Mouse (Mus musculus) 416B (cell line): ENCODE results near the gene Akap9.
"Not testable (repeated sequence)": the region's sequence is repeated elsewhere in the genome, so short reads cannot be mapped to it uniquely, and the experiment has no call there.

Experiments used
- DNase-seq: peaks from one replicate; pipeline ENCODE4 v3.0.0; 2011; ENCODE audit warnings: low read depth

Akap9 gene

DNA sequence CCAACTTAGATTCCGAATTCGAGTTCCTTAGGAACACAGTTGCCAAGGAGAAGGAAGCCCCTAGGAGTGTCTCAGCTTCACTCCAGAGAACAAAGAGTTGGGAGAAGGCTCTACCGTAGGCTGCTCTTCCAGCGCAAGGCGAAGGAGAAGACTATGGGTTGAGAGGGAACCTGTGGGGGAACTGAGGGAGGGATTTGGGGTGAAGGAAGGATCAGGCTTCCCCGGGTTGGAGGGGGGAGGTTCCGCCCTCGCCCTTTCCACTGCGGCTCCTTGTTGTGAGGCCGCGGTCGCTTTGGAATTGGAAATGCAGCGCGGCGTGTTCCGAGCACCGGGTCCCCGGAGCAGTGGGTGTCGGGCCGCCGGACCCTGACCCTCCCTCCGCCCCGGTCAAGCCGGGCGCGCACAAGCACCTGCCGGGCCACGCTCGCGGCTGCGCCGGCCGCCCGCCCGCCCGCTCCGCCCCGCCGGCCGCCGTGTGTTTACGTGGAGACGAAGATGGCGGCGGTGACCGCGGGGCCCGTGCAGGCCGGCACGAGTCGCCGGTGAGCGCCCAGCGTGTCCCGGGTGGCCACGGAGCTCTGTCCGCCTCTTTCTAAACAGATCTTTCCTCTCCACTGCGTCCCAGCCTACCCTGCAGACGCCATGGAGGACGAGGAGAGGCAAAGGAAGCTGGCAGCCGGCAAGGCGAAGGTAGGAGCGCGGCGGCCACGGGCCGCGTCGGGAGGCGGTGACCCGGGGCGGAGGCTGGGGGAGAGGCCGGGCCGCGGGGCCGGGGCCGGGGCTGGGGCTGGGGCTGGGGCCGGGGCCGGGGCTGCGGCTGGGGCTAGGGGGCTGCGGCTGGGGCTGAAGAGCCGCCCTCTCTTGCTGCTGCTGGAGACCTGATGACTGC lies at the start of gene Akap9:
Gene Akap9 (plus strand): TSS at position 254 of the 889 bp plus-strand sequence.
- peak; percentile 45 for DNase-seq

DNA sequence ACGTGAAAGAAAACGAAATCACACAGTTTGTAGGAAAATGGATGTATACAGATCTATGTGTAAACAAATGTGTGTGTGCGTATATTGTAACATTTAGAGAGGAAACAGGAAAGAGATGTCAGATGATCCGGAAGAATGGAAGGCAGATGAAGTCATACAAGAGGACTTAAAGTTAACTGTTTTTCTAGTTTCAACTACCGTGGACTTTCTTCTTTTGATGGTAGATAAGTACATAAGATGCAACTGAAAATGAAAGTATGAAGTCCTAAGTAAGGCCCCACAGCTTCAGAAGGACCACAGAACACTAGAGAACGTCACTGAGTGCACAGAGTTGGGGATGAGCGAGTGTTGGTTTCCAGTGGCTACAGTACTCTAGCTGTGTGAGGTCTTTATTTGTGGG lies 41.0 kb upstream of the Akap9 start:
- peak; percentile 15 for DNase-seq

DNA sequence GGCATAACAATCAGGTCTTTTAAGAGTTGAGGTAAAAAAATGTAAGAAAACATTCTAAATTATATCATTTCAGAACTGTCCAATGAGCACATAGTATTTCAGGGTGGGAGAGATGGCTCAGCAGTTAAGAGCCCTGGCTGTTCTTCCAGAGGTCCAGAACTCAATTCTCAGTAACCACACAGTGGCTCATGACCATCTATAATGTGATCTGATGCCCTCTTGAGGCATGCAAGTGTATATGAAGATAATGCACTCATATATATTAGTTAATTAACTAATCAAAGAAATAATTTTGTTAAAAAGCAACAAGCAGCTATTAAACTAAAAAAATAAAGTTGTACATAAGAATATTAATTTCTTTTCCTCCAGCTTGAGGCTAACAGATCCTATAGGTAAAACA lies 38.7 kb upstream of the Akap9 start:
- peak; percentile 79 for DNase-seq

DNA sequence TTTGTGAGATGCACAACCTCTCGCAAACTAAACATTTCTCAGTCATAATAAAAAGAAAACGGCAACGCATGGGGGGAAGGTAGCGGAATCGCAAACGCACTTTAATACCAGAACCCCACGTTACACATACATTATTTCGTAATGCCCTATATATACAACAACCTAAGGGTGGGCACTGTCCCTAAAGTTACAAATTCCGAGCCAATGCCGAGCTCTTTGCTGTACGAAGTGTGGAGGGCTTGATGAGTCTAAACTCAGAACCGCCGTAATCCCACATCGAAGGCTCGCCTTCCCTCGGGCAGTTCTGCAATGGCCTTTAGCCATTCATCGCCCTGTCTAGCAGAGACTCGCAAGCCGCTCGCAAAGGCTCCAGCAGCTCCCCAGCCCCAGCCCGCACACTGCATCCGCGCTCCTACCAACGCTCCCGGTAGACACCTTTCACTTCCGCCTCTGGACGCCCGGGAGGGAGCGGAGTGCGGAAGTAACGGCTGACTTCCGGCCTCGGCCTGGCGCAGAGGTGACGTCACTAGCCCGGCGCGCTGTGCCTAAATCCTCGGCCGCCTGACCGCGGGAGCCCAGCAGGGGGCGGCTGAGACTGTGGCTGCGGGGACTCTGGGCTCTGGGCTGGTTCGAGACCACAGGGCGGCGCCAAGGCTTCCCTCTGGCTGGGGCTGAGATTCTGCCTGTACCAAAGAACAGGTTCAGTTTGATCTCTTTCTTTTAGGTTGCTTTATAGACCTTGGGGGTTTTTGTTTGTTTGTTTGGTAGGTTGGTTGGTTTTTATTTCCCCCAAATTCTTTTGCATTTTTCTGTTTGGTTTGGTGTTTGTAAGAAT lies 34.2 kb upstream of the Akap9 start, which contains the start of gene Mterf1a:
Gene Mterf1a (minus strand): TSS at position 475 of the 835 bp plus-strand sequence.
- peak; percentile 71 for DNase-seq

DNA sequence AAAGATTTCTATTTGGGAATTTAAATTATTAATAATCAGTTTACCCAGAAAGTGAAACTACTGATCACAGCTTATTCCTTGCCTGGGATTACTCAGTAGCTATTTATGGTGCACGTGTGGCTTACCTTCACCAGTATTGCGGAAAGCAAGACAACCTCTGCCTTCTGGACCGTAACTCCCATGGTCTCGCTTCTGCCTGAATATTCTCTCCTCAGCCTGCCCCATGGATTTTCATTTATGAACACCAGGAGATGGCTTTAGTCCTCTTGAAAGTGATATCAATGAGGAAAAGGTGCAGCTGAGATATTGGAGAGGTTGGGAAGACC lies 33.6 kb upstream of the Akap9 start:
- not testable (repeated sequence) for DNase-seq

DNA sequence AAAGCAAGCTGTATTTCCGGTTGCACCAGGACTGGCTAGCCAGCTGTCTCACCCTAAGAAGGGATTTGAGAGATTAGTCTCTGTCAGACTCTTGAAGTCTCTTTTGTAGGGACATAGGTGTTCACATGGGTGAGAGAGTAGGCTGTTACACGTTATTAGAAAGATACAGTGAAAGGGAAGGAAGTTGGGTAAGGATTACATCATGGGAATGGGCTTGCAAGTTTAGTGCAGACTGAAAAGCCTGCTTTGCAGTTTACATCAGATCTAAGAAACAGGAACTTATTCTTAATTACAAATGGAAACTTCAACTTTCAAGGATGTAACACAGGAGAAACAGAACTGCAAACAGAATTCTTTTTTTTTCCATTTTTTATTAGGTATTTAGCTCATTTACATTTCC lies 22.4 kb upstream of the Akap9 start:
- peak; percentile 66 for DNase-seq

DNA sequence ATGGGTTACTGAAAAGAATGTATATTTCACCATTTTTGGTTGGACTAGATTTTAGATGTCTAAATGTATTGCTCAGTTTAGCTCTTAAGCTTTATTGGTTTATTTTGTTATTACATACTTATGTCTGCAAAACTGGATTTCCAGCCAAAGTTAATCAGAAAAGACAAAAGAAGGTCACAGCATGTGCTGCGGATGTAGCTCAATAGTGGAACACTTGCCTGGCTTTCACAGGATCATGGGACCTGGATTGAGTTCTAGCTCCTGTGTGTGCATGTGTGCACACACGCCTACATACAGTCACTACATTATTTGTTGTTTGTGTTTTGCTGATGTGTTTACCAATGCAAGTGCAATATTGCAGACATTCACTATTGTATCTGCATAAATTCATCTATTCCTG lies 5.5 kb upstream of the Akap9 start:
- no peak for DNase-seq

DNA sequence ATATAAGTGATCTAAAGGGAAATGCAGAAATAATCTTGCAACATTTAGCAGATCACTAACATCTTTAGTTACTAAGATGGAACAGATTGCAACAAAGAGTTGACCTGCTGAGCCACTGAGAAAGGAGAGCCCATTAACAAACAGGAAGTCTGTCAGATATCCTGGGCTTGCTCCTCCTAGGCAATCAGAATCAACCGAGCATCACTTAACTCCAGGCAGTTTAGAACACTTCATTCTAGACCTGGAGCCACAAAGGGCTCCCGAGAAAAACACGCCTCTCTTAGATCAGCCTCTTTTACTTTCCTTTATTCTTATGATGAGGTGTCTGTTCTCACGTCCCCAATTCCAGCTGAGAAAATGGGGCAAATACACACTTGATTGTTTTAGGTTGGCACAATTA lies 1.2 kb upstream of the Akap9 start:
- DNase-seq = peak; percentile 15

DNA sequence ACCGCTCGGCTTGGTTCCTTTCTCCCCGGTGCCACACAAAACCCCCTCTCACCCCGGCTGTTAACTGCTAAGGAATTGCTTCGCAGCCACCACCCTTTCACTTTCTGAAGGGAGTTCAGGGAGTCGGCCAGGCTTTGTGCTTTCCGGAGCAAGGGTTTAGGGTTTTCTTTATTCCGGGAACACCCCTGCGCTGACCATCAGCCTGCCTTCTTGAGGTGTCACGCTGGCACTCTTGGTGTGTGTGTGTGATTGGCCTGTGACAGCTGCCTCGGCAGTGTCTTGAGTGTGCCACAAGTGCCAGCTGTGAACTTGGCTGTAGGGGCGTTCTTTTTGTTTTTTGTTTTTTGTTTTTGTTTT lies 814 bp downstream of the Akap9 start:
- peak; percentile 72 for DNase-seq

DNA sequence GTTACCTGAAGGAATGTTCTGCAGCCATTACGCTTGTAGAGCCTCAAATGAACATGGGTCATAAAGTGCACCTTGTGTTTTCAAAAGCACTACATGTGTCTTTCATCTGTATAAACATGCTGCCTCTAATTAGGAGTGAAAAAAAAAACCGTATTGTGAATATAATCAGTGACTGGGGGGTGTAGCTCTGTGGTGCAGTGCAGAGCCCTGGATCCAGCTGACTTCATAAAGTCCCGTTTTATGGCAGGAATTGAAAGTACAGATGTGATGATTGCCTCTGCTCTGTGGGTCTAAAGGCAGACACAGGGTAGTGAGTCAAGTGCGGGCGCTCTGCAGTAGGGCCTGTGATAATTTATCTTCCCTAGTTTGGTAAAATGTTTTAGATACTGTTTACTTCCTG lies 2.9 kb downstream of the Akap9 start:
- DNase-seq = no peak

DNA sequence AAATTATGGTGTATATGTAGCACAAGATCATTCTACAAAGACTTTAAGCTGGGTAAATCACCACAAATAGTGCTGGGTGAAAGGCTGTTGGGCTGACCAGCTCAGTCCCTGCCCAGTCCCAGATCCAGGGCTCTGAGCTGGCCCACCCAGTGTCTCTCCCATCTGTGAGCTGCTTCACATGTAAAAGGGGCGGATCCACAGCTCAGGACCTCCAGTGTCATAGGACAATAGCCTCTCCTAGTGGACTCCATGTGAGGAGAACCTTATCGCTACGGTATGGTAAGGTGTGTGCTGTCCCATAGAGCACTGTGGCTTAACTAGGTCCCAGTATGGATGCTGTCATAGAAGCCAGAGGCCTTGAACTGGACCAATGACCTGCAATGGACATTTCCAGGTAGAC lies 3.8 kb downstream of the Akap9 start:
- DNase-seq = no peak

DNA sequence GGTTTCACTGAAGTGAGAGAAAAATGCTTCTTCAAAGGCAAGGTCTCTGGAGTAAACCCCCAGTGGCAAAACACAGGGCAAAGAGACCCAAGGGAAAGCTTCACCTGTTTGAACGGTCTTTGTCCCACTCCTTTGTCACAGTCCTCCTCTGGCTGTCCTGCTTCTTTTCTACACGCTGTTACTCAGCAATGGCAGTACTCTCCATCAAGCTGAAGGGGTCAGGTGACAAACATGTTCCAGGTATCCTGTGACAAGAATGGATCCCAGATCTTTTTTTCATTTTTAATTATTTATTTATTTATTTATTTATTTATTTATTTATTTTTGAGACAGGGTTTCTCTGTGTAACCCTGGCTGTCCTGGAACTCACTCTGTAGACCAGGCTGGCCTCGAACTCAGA lies 5.7 kb downstream of the Akap9 start:
- DNase-seq = no peak

DNA sequence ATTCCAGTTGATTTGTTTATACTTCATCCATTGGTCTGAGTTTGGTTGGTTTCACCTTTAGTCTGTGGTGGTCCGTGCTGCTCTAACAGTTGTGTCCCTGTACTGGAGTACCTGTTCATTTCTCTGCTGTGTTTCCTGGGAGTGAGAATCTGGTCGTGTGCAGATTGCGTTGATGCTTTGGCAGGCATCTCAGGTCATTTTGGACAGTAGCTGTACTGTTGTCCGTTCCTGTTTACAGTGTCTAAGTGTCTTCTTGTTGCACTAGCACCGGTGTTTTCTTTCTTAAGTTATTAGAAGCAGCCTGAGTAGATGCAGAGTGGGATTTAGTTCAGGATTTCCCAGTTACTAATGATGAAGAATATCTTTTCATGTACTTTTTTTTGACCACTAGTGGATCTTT lies 7.4 kb downstream of the Akap9 start:
- DNase-seq = no peak

DNA sequence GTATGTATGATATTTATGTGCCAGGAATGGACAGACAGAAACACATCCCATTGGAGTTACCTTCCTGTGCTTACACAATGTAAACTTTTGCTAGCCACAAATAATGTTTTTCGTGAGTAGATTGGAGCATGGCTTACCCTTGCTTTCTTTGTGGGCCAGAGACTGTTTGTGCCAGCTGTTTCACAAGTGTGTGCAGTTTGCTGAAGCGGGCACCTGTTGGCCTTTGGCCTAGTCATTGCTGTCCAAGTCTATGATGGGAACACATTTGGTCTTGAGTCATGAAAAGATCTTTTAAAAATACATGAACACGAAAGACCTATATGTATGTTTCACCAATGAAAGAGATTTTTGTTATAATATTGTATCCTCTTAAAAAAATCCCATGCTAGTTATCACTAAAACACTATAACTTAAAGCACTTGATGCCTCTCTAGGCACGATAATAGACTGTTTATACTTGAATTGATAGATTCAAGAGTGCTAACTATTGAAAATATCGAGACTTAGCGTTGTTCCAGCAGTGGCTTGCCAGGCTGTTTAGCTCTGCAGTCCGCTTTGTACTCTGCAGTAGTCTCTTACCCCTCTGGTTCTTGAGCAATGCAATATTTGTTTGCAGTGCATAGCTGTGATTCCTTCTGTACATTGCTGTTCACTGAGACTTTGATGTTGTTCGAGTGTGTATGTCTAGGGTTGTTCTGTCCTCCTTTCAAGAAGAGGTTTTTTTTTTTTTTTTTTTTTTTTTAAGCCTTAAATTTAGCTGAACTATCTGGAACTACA lies 8.1 kb downstream of the Akap9 start:
- no peak for DNase-seq

DNA sequence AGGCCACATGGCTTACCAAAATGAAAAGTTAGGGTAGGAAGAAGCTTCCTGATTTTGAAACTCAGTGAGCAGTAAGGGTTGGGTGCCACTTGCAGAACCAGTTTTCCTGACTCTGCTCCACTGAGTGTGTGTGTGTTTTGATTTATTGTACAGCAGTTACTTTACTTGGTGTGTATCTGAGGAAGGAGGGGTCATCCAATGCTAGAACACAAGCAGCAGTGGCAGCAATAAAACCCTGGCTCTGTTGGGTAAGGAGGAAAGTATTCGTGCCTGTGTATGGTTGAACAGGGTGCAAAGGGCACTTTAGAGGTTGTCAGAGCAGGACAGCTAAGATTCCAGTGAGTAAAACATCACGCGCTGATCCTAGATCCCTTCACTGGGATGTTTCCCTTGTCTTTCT lies 11.1 kb downstream of the Akap9 start:
- no peak for DNase-seq

DNA sequence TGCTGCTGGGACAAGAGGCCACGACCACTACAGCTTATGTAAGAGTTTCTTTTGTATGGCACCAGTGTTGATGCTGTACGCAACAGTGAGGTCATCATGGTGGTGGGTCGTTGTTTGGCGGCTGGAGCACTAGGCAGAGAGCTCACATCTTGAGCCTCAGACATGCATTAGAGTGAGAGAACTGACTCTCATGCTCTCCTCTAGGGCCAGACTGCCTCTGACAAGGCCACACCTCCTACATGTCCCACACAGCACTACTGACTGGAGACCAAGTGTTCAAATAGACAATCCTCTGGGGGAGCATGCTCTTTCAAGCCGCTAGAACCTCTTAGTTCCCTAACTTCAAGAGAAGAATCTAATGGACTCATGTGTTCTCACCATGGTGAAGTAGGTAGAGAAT lies 11.5 kb downstream of the Akap9 start:
- DNase-seq = no peak

DNA sequence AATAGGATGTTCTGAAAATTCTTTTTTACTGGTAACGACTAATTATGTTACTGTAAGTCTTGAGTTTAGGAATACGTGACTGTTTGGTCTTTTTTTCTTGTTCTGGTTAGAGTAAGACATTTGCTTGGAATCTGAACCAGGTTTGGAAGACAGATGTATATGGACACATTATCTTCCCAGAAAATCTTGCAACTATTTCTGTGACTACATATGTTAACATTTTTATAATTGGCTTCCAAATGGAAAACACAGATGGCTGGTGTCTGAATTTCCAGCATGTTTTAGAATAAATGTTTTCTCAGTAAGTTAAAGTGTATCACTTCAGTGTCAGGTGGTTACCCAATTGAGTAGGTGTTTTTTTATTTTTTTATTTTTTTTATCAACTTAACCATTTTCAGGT lies 13.4 kb downstream of the Akap9 start:
- no peak for DNase-seq

DNA sequence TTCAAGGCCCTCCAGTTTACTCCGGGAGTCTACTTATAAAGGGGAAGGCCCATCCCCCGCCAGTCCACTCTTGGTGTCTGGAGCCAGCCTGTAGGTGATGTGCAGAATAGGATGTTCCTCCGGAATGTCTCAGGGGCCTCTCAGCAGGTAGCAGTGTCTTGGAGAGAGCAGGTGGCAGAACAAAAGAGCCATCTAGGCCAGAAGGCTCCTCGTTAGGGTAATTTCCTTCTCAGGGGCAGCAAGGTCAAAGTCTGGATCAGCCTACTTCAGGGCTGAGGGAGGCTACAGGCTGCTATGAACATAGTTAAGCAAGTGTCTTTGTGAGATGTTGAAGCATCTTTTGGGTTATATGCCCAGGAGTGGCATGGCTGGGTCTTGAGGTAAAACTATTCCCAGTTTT lies 15.3 kb downstream of the Akap9 start:
- DNase-seq = not testable (repeated sequence)

DNA sequence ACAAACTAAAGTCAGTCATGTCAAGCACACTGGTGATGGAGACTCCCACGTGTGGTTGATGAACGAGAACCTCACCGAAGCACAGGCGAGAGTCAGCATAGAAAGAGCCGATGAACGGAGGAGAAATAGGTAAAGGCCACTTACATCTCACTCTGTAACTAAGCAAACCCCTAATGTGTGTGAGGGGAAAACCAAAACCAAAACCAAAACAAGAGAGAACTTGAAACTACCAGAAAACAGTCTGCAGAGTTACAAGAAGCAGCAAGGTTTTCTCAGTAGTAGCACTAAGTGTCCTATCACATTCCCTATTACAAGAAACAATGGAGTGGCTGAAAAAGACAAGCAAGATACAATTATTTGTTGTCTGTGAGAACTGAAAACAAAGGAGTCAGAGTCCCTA lies 24.6 kb downstream of the Akap9 start:
- DNase-seq = no peak

DNA sequence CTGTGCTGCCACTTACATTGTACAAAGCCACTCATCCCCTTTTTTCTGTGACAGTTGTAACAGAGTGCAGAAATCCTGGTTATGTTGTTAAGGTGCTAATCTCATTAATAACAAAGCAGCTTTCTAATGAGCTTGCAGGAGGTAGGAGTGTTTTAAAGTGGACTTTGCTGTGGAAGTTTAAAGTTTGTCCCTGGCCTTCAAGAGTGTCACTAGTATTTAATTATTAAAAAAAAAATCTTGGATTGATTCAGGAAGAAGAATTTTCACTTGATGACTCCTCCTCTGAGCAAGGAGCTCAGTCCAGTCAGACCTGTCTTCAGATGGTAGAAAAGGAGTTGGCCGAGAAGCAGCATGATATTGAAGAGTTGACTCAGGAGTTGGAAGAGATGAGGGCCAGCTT lies 26.7 kb downstream of the Akap9 start:
- no peak for DNase-seq

DNA sequence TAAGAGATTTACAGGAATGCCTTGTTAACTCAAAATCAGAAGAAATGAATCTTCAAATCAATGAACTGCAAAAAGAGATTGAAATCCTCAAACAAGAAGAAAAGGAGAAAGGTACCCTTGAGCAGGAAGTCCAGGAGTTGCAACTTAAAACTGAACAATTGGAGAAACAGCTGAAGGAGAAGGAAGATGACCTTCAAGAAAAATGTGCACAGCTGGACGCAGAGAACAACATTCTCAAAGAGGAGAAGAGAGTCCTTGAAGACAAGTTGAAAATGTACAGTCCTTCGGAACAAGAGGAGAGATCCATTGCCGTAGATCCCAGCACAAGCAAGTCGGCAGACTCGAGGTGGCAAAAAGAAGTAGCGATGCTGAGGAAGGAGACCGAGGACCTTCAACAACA lies 33.4 kb downstream of the Akap9 start:
- DNase-seq = no peak

DNA sequence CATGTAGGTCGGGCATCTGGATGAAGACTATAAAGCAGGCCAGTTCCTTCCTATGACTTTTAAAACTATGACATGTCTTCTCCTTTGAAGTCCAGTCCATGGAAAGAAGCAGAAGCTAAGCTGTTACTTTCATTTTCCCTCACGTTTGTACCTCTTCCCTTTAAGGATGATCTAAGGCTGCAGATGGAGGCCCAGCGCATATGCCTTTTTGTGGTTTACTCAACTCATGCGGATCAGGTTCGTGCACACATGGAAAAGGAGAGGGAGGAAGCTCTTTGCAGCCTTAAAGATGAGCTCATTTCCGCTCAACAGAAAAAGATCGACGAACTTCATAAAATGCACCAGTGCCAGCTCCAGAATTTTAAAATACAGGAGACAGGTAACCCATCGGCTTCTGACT lies 40.6 kb downstream of the Akap9 start:
- DNase-seq = peak; percentile 17

DNA sequence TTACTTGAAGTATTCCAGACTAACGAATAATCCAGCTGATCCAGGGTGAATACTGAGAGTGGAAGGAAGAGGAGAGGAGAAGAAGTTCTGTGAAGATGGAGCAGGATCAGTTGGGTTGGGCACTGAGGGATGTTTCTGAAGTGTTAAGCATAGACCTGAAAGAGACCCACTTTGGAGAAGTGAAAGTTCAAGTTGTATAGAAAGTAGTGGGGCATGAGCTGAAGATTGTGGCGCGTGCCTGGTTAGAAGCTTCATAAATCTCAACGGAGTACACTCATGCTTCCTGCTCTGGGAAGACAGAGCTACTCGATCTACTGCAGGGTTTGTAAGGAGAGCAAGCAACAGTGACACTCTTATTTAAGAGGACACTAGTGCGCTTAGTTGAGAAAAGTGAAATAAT lies 41.3 kb downstream of the Akap9 start:
- DNase-seq = no peak
